Mouse (Mus musculus) adrenal gland, postnatal 14 days (tissue): Measurements from ENCODE around the gene Irak3. TPM values are rescaled to one million over a fixed set of nuclear protein-coding genes. Genes with fewer than 3 reads are reported as not detected.

Experiments used
- DNase-seq: peaks from one replicate; pipeline ENCODE4 v3.0.0; 2021; ENCODE audit warnings: mixed read lengths
- total RNA-seq: library from RNA; stranded (reverse); gene quantifications from 2 replicates; pipeline ENCODE4 v1.2.3, GENCODE M21; 2021

Irak3 gene
- total RNA-seq, 1 experiment from 2014 or later: 3.3 TPM

GRCm38 (mm10) chr10:120095136-120095535 is 106.8 kb downstream of the Irak3 start:
- DNase-seq: no peak

- no peak for DNase-seq
Observed at GRCm38 (mm10) chr10:120092548-120092947, 109.4 kb downstream of the Irak3 start.

Other genes with a start within 250 kb of the Irak3 start
- 9.6 and 14.2 TPM in 2 replicates for gene Helb, start 89.1 kb downstream of the Irak3 start, total RNA-seq
- 114 and 117 TPM in 2 replicates for gene Tmbim4, start 540 bp downstream of the Irak3 start, total RNA-seq
- gene Llph, start 24.9 kb upstream of the Irak3 start, total RNA-seq: 30.3 and 37.1 TPM in 2 replicates